Mouse (Mus musculus): ENCODE results near the gene Dcbld2. TPM values are rescaled to one million over a fixed set of nuclear protein-coding genes. Genes with fewer than 3 reads are reported as not detected.
A peak's percentile ranks its signal among the peaks of the same experiment; 100 is the strongest.

Dcbld2 gene
- total RNA-seq (2014; rRNA removed; ENCODE audit: low replicate concordance): 26.5 and 38.4 TPM in 2 replicates
- polyA plus RNA-seq (2015; fragmentation: Nextera tagmentation; extraction: Ambion mirVana): 3.9 and 4.1 TPM in 2 replicates

- under 1% methylated on average over 24 of the region's 32 CpGs for WGBS
- peak; percentile 100 for DNase-seq (ENCODE audit: low spot score)
- H3K9ac ChIP-seq (replicated peaks; ENCODE audit: low read depth, low read length): peak within 1 kb of the TSS; percentile 96
- peak within 1 kb of the TSS; percentile 90 for H3K4me2 ChIP-seq (ENCODE audit: low read depth, low read length)
- peak within 1 kb of the TSS; percentile 95 for H3K27ac ChIP-seq (ENCODE audit: low read depth)
- no peak for TF ChIP-seq CTCF (IDR thresholded peaks at IDR 0.05; ENCODE audit: low read depth)
- 0 out of 2 replicates have a peak, but pooled peaks have one; percentile 49 for TF ChIP-seq EP300 (IDR thresholded peaks at IDR 0.05; ENCODE audit: low read depth)
- H3K27me3 ChIP-seq (ENCODE audit: control insufficient read depth, insufficient read depth, low read length): no peaks in the 10 kb centered on the region
- no peaks in the 10 kb centered on the region for H3K9me3 ChIP-seq (replicated peaks; ENCODE audit: control insufficient read depth, low read length)
- peak; percentile 100 for ATAC-seq (ENCODE audit: insufficient read depth, low read depth)
- no peaks in the 10 kb centered on the region for H3K36me3 ChIP-seq (replicated peaks; ENCODE audit: control insufficient read depth, insufficient read depth, low read length)
- H3K4me1 ChIP-seq (ENCODE audit: control insufficient read depth, insufficient read depth): peaks cover 7% of the 10 kb centered on the region
- H3K4me3 ChIP-seq (ENCODE audit: low read depth, low read length): peak within 1 kb of the TSS; percentile 98
Observed at GRCm38 (mm10) chr16:58408062-58408486, at the start of gene Dcbld2. Dcbld2 (plus strand) TSS chr16:58408443.

GRCm38 (mm10) chr16:58377170-58377569, 31.1 kb upstream of the Dcbld2 start:
- no peak for DNase-seq (ENCODE audit: low spot score)
- no peak for ATAC-seq (ENCODE audit: insufficient read depth, low read depth)
- Histone ChIP-seq H3K27me3 (ENCODE audit: control insufficient read depth, insufficient read depth, low read length) (no peaks in the 10 kb centered on the region), H3K4me1 (ENCODE audit: control insufficient read depth, insufficient read depth) (no peaks in the 10 kb centered on the region), H3K4me2 (ENCODE audit: low read depth, low read length) (no peak overlapping the region), H3K9ac (replicated peaks; ENCODE audit: low read depth, low read length) (no peak overlapping the region), H3K27ac (ENCODE audit: low read depth) (no peak overlapping the region), H3K9me3 (replicated peaks; ENCODE audit: control insufficient read depth, low read length) (no peaks in the 10 kb centered on the region), H3K4me3 (ENCODE audit: low read depth, low read length) (no peak overlapping the region), H3K36me3 (replicated peaks; ENCODE audit: control insufficient read depth, insufficient read depth, low read length) (no peaks in the 10 kb centered on the region)
- TF ChIP-seq EP300 (IDR thresholded peaks at IDR 0.05; ENCODE audit: low read depth) (no peak), CTCF (IDR thresholded peaks at IDR 0.05; ENCODE audit: low read depth) (no peak)
- WGBS: 70% methylated on average over 1 of the region's 1 CpGs

GRCm38 (mm10) chr16:58377756-58378503, 30.3 kb upstream of the Dcbld2 start:
- no peak for TF ChIP-seq EP300 (IDR thresholded peaks at IDR 0.05; ENCODE audit: low read depth)
- TF ChIP-seq CTCF (IDR thresholded peaks at IDR 0.05; ENCODE audit: low read depth): no peak
- Histone ChIP-seq H3K9ac (replicated peaks; ENCODE audit: low read depth, low read length) (no peak overlapping the region), H3K9me3 (replicated peaks; ENCODE audit: control insufficient read depth, low read length) (no peaks in the 10 kb centered on the region), H3K36me3 (replicated peaks; ENCODE audit: control insufficient read depth, insufficient read depth, low read length) (no peaks in the 10 kb centered on the region), H3K4me2 (ENCODE audit: low read depth, low read length) (no peak overlapping the region), H3K4me3 (ENCODE audit: low read depth, low read length) (no peak overlapping the region), H3K27me3 (ENCODE audit: control insufficient read depth, insufficient read depth, low read length) (no peaks in the 10 kb centered on the region), H3K4me1 (ENCODE audit: control insufficient read depth, insufficient read depth) (no peaks in the 10 kb centered on the region), H3K27ac (ENCODE audit: low read depth) (no peak overlapping the region)
- ATAC-seq (ENCODE audit: insufficient read depth, low read depth): no peak
- no peak for DNase-seq (ENCODE audit: low spot score)
- 46% methylated on average over 13 of the region's 13 CpGs for WGBS

DNA sequence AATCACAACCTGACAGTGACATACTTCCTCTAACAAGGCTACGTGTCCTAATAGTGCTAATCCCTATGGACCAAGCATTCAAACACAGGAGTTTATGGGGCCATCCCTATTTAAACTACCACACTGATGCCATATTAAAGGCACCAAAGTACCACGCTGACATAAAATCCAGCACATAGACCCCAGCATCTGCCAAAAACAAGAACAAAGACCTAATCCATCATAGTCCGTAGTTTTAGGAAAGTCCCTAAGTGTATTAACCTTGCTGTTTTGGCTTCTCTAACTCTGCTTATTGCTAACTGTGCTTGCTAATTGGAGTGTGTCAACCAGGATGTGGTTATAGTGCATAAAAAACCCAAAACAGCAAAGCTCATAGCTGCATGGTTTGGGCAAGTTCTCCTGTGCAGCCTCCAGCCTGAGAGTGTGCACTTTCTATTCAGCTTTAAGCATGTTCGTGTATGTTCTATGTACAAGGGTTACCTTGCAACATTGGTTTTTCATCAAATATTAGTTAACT, 21.9 kb upstream of the Dcbld2 start:
- no peak overlapping the region for H3K9ac ChIP-seq (replicated peaks; ENCODE audit: low read depth, low read length)
- no peaks in the 10 kb centered on the region for H3K27me3 ChIP-seq (ENCODE audit: control insufficient read depth, insufficient read depth, low read length)
- no peaks in the 10 kb centered on the region for H3K9me3 ChIP-seq (replicated peaks; ENCODE audit: control insufficient read depth, low read length)
- TF ChIP-seq CTCF (IDR thresholded peaks at IDR 0.05; ENCODE audit: low read depth) (no peak), EP300 (IDR thresholded peaks at IDR 0.05; ENCODE audit: low read depth) (no peak)
- H3K27ac ChIP-seq (ENCODE audit: low read depth): no peak overlapping the region
- no peaks in the 10 kb centered on the region for H3K4me1 ChIP-seq (ENCODE audit: control insufficient read depth, insufficient read depth)
- WGBS: 85% methylated on average over 4 of the region's 4 CpGs
- DNase-seq (ENCODE audit: low spot score) (no peak), ATAC-seq (ENCODE audit: insufficient read depth, low read depth) (no peak)
- H3K36me3 ChIP-seq (replicated peaks; ENCODE audit: control insufficient read depth, insufficient read depth, low read length): no peaks in the 10 kb centered on the region
- H3K4me3 ChIP-seq (ENCODE audit: low read depth, low read length): no peak overlapping the region
- no peak overlapping the region for H3K4me2 ChIP-seq (ENCODE audit: low read depth, low read length)

GRCm38 (mm10) chr16:58389143-58389755, 19.0 kb upstream of the Dcbld2 start:
- no peaks in the 10 kb centered on the region for H3K36me3 ChIP-seq (replicated peaks; ENCODE audit: control insufficient read depth, insufficient read depth, low read length)
- peak overlapping the region; percentile 33; the same call in 1 of the 2 replicates for H3K4me2 ChIP-seq (ENCODE audit: low read depth, low read length)
- H3K9me3 ChIP-seq (replicated peaks; ENCODE audit: control insufficient read depth, low read length): no peaks in the 10 kb centered on the region
- ATAC-seq (ENCODE audit: insufficient read depth, low read depth) (peak; percentile 55; the same call in 1 of the 2 replicates), DNase-seq (ENCODE audit: low spot score) (peak; percentile 40)
- H3K27ac ChIP-seq (ENCODE audit: low read depth): 0 out of 2 replicates have a peak overlapping the region, but pooled peaks have one; percentile 34
- peak overlapping the region; percentile 15; the same call in 1 of the 2 replicates for H3K4me3 ChIP-seq (ENCODE audit: low read depth, low read length)
- no peak for TF ChIP-seq CTCF (IDR thresholded peaks at IDR 0.05; ENCODE audit: low read depth)
- TF ChIP-seq EP300 (IDR thresholded peaks at IDR 0.05; ENCODE audit: low read depth): no peak
- H3K27me3 ChIP-seq (ENCODE audit: control insufficient read depth, insufficient read depth, low read length): no peaks in the 10 kb centered on the region
- H3K9ac ChIP-seq (replicated peaks; ENCODE audit: low read depth, low read length): no peak overlapping the region
- WGBS: 29% methylated on average over 7 of the region's 7 CpGs
- H3K4me1 ChIP-seq (ENCODE audit: control insufficient read depth, insufficient read depth): 0 out of 2 replicates have a peak, but pooled peaks cover 5% of the 10 kb centered on the region
